Mouse (Mus musculus): ENCODE data around the gene Vps8. TPM values are rescaled to one million over a fixed set of nuclear protein-coding genes. Genes with fewer than 3 reads are reported as not detected.

The Vps8 gene
- polyA plus RNA-seq, 1 experiment from 2014 or later = 32.5 TPM

DNA sequence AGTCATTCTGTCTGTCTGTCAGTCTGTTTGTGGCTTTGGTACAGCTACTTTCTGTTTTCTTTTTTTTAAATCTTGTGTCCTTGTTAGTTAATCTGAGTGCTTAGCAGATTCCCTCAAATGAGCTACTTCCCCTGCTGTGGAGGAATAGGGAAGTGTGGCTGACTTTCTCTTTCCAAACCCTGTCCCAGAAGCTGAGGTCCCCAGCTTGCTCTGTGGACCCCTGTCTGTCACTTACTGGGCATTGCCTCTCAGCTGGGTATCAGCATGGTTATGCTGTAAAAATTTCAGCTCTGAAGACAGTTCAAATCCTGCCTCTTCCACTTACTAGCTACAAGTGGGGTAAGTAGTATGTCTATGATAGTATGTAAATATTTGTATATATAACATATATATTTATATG lies 11.1 kb upstream of the Vps8 start:
- Histone ChIP-seq H3K27me3 (no peaks in the 10 kb centered on the region), H3K9me3 (no peaks in the 10 kb centered on the region), H3K4me3 (no peak overlapping the region), H3K27ac (replicated peaks) (no peak overlapping the region), H3K4me2 (no peak overlapping the region), H3K9ac (no peak overlapping the region), H3K36me3 (no peaks in the 10 kb centered on the region), H3K4me1 (replicated peaks) (no peaks in the 10 kb centered on the region)
- no peak for ATAC-seq (ENCODE audit: low FRiP score, low read depth)

DNA sequence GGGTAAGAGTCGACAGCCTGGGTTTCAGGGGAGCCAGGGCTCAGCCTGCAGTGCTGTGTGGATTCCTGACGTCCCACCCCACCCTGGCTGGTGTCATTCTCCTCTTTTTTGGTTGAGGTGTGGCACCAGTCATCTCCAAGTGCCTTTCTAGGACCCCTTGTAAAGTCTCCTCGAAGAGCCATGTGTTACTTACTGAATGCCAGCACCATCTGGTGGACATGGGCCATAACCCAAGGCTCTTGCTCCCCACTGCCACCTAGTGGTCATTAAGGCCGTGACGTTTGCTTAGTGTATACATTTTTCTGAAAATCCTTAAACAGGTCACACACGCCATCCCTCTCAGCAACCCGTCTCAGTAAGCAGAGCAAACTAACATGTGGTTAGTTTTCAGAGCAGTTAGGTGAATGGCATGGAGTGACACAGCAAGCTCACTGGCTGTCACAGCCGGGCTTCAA lies 10.3 kb upstream of the Vps8 start:
- H3K4me3 ChIP-seq = no peak overlapping the region
- no peaks in the 10 kb centered on the region for H3K27me3 ChIP-seq
- no peak overlapping the region for H3K4me2 ChIP-seq
- H3K9me3 ChIP-seq = no peaks in the 10 kb centered on the region
- H3K4me1 ChIP-seq (replicated peaks) = no peaks in the 10 kb centered on the region
- no peaks in the 10 kb centered on the region for H3K36me3 ChIP-seq
- peak; percentile 81 for ATAC-seq (ENCODE audit: low FRiP score, low read depth)
- H3K27ac ChIP-seq (replicated peaks) = no peak overlapping the region
- no peak overlapping the region for H3K9ac ChIP-seq
- WGBS = 20% methylated on average over 8 of the region's 8 CpGs

DNA sequence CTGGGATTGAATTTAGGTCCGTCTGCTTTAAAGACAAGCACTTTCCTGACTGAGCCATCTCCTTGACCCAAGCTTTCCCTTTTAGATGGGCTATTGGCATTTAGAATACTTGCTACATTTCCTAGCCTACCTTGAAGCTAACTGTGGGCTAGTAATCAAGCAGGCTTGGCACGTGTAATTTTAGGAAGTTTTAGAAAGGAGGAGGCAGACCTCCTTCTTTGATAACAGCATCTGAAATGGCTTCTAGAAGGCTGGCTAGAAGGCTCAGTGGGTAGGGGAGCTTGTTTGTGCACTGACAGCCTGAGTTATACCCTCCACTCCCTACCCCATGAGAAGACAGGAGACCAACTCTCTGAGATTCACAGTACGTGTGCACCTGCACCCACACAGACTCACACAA lies 9.1 kb upstream of the Vps8 start:
- no peak for ATAC-seq (ENCODE audit: low FRiP score, low read depth)
- 82% methylated on average over 3 of the region's 3 CpGs for WGBS
- no peaks in the 10 kb centered on the region for H3K9me3 ChIP-seq
- no peak overlapping the region for H3K4me3 ChIP-seq
- no peak overlapping the region for H3K9ac ChIP-seq
- H3K36me3 ChIP-seq = no peaks in the 10 kb centered on the region
- no peak overlapping the region for H3K4me2 ChIP-seq
- H3K27ac ChIP-seq (replicated peaks) = no peak overlapping the region
- H3K4me1 ChIP-seq (replicated peaks) = no peaks in the 10 kb centered on the region
- H3K27me3 ChIP-seq = no peaks in the 10 kb centered on the region

GRCm38 (mm10) chr16:21415128-21415527 lies 7.8 kb upstream of the Vps8 start:
- Histone ChIP-seq H3K27ac (replicated peaks) (no peak overlapping the region), H3K4me3 (no peak overlapping the region), H3K27me3 (no peaks in the 10 kb centered on the region), H3K9ac (no peak overlapping the region), H3K36me3 (no peaks in the 10 kb centered on the region), H3K4me2 (no peak overlapping the region), H3K9me3 (no peaks in the 10 kb centered on the region), H3K4me1 (replicated peaks) (no peaks in the 10 kb centered on the region)
- 97% methylated on average over 8 of the region's 8 CpGs for WGBS
- ATAC-seq (ENCODE audit: low FRiP score, low read depth) = no peak

DNA sequence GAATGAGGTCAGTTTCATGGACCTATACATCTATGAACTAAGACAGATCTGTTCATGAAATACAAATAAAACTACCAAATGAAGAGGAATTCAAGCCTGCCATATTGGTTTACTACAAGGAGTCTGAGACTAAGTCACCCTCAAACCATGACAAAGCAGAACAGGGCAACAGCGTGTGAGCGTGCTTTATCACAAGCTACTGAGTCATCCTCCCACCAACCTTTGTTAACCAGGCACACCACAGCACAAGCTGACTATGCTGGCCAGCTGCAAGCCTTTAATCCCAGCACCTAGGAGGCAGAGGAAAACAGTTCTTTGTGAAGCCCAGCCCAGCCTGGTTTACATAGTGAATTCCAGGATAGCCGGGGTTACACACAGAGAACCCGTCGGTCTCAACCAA lies 4.9 kb upstream of the Vps8 start:
- H3K4me2 ChIP-seq = no peak overlapping the region
- H3K4me3 ChIP-seq = no peak overlapping the region
- 53% methylated on average over 5 of the region's 5 CpGs for WGBS
- no peaks in the 10 kb centered on the region for H3K27me3 ChIP-seq
- no peak overlapping the region for H3K9ac ChIP-seq
- H3K27ac ChIP-seq (replicated peaks) = no peak overlapping the region
- no peaks in the 10 kb centered on the region for H3K9me3 ChIP-seq
- H3K36me3 ChIP-seq = no peaks in the 10 kb centered on the region
- H3K4me1 ChIP-seq (replicated peaks) = peaks cover 6% of the 10 kb centered on the region
- no peak for ATAC-seq (ENCODE audit: low FRiP score, low read depth)

GRCm38 (mm10) chr16:21423546-21423910 lies 610 bp downstream of the Vps8 start:
- H3K4me1 ChIP-seq (replicated peaks) = peaks cover 18% of the 10 kb centered on the region
- WGBS = 4% methylated on average over 10 of the region's 10 CpGs
- H3K4me3 ChIP-seq = peak overlapping the region; percentile 80
- H3K27me3 ChIP-seq = no peaks in the 10 kb centered on the region
- H3K4me2 ChIP-seq = peak overlapping the region; percentile 77
- H3K9me3 ChIP-seq = no peaks in the 10 kb centered on the region
- H3K36me3 ChIP-seq = no peaks in the 10 kb centered on the region
- peak overlapping the region; percentile 78 for H3K27ac ChIP-seq (replicated peaks)
- ATAC-seq (ENCODE audit: low FRiP score, low read depth) = no peak; the same call in 1 of the 2 replicates
- peak overlapping the region; percentile 79 for H3K9ac ChIP-seq

DNA sequence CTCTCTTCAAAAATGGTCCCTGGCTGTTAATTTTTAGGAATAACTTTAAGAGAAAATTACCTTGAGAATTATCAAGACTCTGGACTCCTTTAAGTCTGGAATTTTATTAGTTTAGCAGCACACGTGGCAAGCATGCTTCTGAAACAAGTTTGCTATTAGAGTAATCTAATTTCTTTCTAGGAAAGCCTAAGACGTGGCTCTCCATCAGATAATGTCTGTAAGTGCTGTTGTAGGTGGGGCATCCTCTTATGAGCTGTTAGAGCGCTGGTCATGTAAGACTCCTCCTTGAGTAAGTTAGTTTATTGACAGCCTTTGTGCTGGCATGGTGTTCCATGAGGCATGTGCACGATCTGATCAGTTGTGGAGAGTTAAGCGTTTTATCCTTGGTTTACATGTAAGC lies 5.2 kb downstream of the Vps8 start:
- Histone ChIP-seq H3K9ac (no peak overlapping the region), H3K4me1 (replicated peaks) (peaks cover 12% of the 10 kb centered on the region; the same call in 1 of the 2 replicates), H3K27me3 (no peaks in the 10 kb centered on the region), H3K9me3 (no peaks in the 10 kb centered on the region), H3K4me3 (no peak overlapping the region), H3K27ac (replicated peaks) (no peak overlapping the region), H3K36me3 (0 out of 2 replicates have a peak, but pooled peaks cover 3% of the 10 kb centered on the region), H3K4me2 (no peak overlapping the region)
- 86% methylated on average over 5 of the region's 5 CpGs for WGBS
- ATAC-seq (ENCODE audit: low FRiP score, low read depth) = no peak

- Histone ChIP-seq H3K9ac (no peak overlapping the region), H3K4me1 (replicated peaks) (no peaks in the 10 kb centered on the region), H3K4me3 (no peak overlapping the region), H3K36me3 (0 out of 2 replicates have a peak, but pooled peaks cover 9% of the 10 kb centered on the region), H3K9me3 (no peaks in the 10 kb centered on the region), H3K27me3 (no peaks in the 10 kb centered on the region), H3K4me2 (no peak overlapping the region), H3K27ac (replicated peaks) (no peak overlapping the region)
- ATAC-seq (ENCODE audit: low FRiP score, low read depth) = no peak
- WGBS = 95% methylated on average over 2 of the region's 2 CpGs
Measured at GRCm38 (mm10) chr16:21430377-21431060, 7.6 kb downstream of the Vps8 start.

GRCm38 (mm10) chr16:21431614-21432013 lies 8.7 kb downstream of the Vps8 start:
- Histone ChIP-seq H3K9ac (no peak overlapping the region), H3K27ac (replicated peaks) (no peak overlapping the region), H3K36me3 (0 out of 2 replicates have a peak, but pooled peaks cover 15% of the 10 kb centered on the region), H3K4me3 (no peak overlapping the region), H3K27me3 (no peaks in the 10 kb centered on the region), H3K4me2 (no peak overlapping the region), H3K4me1 (replicated peaks) (no peaks in the 10 kb centered on the region), H3K9me3 (no peaks in the 10 kb centered on the region)
- no peak for ATAC-seq (ENCODE audit: low FRiP score, low read depth)
- WGBS = 89% methylated on average over 3 of the region's 3 CpGs

DNA sequence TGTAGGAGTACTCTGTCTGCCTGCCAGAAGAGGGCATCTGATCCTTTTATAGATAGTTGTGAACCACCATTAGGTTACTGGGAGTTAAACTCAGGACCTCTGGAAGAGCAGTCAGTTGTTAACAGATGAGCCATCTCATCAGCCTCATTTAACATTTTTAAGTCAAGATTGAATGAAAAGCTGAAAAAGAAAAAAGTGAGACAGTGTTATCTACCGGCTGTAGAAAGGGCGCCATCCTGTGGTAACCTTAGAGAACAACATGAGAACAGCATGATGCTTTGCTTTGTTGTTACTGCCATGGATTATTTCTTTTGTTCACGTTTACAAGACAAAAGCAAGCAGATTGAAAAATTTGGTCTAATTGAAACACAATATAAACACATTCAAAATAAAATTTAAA lies 10.6 kb downstream of the Vps8 start:
- no peak for ATAC-seq (ENCODE audit: low FRiP score, low read depth)
- Histone ChIP-seq H3K27ac (replicated peaks) (no peak overlapping the region), H3K9ac (no peak overlapping the region), H3K9me3 (no peaks in the 10 kb centered on the region), H3K4me3 (no peak overlapping the region), H3K36me3 (peaks cover 15% of the 10 kb centered on the region; the same call in 1 of the 2 replicates), H3K27me3 (no peaks in the 10 kb centered on the region), H3K4me1 (replicated peaks) (no peaks in the 10 kb centered on the region), H3K4me2 (no peak overlapping the region)
- WGBS = 49% methylated on average over 3 of the region's 3 CpGs

- no peak overlapping the region for H3K27ac ChIP-seq (replicated peaks)
- H3K9me3 ChIP-seq = no peaks in the 10 kb centered on the region
- peaks cover 26% of the 10 kb centered on the region; the same call in 1 of the 2 replicates for H3K36me3 ChIP-seq
- H3K9ac ChIP-seq = no peak overlapping the region
- no peaks in the 10 kb centered on the region for H3K27me3 ChIP-seq
- no peaks in the 10 kb centered on the region for H3K4me1 ChIP-seq (replicated peaks)
- no peak overlapping the region for H3K4me2 ChIP-seq
- ATAC-seq (ENCODE audit: low FRiP score, low read depth) = no peak
- H3K4me3 ChIP-seq = no peak overlapping the region
Measured at GRCm38 (mm10) chr16:21441012-21441411, 18.1 kb downstream of the Vps8 start.

- WGBS = 69% methylated on average over 9 of the region's 9 CpGs
- no peaks in the 10 kb centered on the region for H3K9me3 ChIP-seq
- peaks cover 27% of the 10 kb centered on the region; the same call in 1 of the 2 replicates for H3K36me3 ChIP-seq
- ATAC-seq (ENCODE audit: low FRiP score, low read depth) = no peak
- H3K27ac ChIP-seq (replicated peaks) = no peak overlapping the region
- H3K27me3 ChIP-seq = no peaks in the 10 kb centered on the region
- no peak overlapping the region for H3K4me3 ChIP-seq
- H3K9ac ChIP-seq = no peak overlapping the region
- no peaks in the 10 kb centered on the region for H3K4me1 ChIP-seq (replicated peaks)
- no peak overlapping the region for H3K4me2 ChIP-seq
Measured at GRCm38 (mm10) chr16:21445026-21445625, 22.2 kb downstream of the Vps8 start.

All from hindbrain, embryonic 15.5 days (tissue).